Mouse (Mus musculus): ENCODE measurements around the gene Arnt2. TPM values are rescaled to one million over a fixed set of nuclear protein-coding genes. Genes with fewer than 3 reads are reported as not detected.

The Arnt2 gene
- polyA plus RNA-seq, 1 experiment from 2014 or later: 7.6 TPM

DNA sequence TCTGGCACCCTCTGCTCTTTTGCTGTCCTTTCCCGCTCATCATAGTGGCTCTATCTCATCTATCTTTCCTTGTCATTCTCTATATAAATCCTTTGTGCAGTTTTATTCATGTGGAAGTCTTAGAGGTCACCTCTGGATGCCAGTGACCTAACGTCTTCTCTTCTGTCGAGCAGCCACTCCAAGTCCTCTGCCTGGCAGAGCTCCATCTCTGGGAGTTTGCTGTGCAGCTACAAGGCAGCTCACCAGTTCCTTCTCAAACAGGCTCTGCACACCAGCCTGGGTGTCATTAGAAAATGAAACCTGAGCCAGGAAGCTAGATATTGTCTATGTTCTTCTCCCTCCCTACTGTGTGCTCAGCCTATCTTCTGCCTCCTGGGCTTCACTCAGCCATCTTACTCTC, 98.4 kb downstream of the Arnt2 start:
- Histone ChIP-seq H3K9me3 (ENCODE audit: control insufficient read depth, low read length) (no peaks in the 10 kb centered on the region), H3K4me3 (ENCODE audit: low read depth, low read length) (no peak overlapping the region), H3K4me1 (ENCODE audit: control insufficient read depth, insufficient read depth, low read length) (peaks cover 9% of the 10 kb centered on the region), H3K4me2 (ENCODE audit: low read depth, low read length) (no peak overlapping the region), H3K36me3 (ENCODE audit: control insufficient read depth, insufficient read depth, low read length) (0 out of 2 replicates have a peak, but pooled peaks cover 2% of the 10 kb centered on the region), H3K27ac (replicated peaks; ENCODE audit: low read depth, low read length) (no peak overlapping the region), H3K27me3 (replicated peaks; ENCODE audit: control insufficient read depth, insufficient read depth, low read length) (no peaks in the 10 kb centered on the region), H3K9ac (ENCODE audit: low read depth, low read length) (no peak overlapping the region)
- ATAC-seq (ENCODE audit: low read depth) (no peak), DNase-seq (ENCODE audit: low spot score) (no peak)
- 75% methylated on average over 3 of the region's 3 CpGs for WGBS

DNA sequence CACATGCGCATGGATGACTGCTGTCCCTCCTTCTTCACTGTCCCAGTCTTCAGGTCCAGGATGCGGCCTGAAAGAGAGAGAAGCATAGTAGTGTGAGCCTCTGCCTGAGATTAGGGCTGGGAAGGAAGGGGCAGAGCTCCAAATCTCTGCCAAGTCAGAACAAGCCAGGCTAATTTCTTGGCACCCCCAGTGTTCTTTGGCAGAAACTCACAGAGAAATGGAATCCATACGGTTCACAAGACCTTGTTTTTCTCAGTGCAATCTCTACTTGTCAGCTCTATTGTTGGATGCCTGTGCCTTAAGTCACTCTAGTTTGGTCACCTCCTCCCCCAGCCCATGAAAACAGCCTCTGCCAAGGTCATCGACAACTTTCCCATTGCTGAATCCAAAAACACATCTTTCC, 99.1 kb downstream of the Arnt2 start:
- H3K27me3 ChIP-seq (replicated peaks; ENCODE audit: control insufficient read depth, insufficient read depth, low read length): no peaks in the 10 kb centered on the region
- 66% methylated on average over 4 of the region's 4 CpGs for WGBS
- H3K4me1 ChIP-seq (ENCODE audit: control insufficient read depth, insufficient read depth, low read length): peaks cover 9% of the 10 kb centered on the region
- H3K9me3 ChIP-seq (ENCODE audit: control insufficient read depth, low read length): no peaks in the 10 kb centered on the region
- 0 out of 2 replicates have a peak, but pooled peaks cover 2% of the 10 kb centered on the region for H3K36me3 ChIP-seq (ENCODE audit: control insufficient read depth, insufficient read depth, low read length)
- no peak overlapping the region; the same call in 1 of the 2 replicates for H3K27ac ChIP-seq (replicated peaks; ENCODE audit: low read depth, low read length)
- ATAC-seq (ENCODE audit: low read depth): no peak
- no peak overlapping the region for H3K4me3 ChIP-seq (ENCODE audit: low read depth, low read length)
- no peak overlapping the region for H3K9ac ChIP-seq (ENCODE audit: low read depth, low read length)
- H3K4me2 ChIP-seq (ENCODE audit: low read depth, low read length): no peak overlapping the region
- DNase-seq (ENCODE audit: low spot score): peak; percentile 70

DNA sequence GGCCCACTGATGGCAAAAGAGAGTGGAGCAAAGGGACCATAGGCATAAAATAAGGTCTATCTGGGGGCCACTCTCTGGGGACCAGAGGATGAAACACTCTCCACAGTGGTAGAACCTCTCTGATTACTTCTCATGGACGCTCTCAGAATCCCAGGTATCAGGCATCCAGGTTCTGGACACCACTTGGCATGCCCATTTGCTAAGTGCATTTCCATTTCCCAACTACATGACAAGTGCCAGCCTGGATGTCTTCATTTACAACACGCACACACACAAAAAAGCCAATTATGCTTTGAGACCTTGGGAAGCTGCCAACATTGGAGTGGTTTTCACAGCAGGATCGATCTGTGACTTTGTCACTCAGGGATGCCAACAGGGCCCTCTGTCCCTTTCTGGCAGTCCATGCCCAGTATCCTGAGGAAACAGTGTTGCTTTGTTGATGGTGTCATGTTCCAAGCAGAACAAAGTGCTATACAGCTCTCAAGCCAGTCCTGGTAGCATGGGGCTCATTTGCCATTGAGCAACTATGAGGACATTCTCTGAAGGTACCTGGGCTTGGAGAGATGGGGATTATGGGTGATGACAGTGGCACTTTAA, 102.5 kb downstream of the Arnt2 start:
- no peaks in the 10 kb centered on the region for H3K9me3 ChIP-seq (ENCODE audit: control insufficient read depth, low read length)
- no peaks in the 10 kb centered on the region for H3K27me3 ChIP-seq (replicated peaks; ENCODE audit: control insufficient read depth, insufficient read depth, low read length)
- no peak overlapping the region for H3K4me2 ChIP-seq (ENCODE audit: low read depth, low read length)
- H3K4me1 ChIP-seq (ENCODE audit: control insufficient read depth, insufficient read depth, low read length): peaks cover 9% of the 10 kb centered on the region
- 0 out of 2 replicates have a peak, but pooled peaks cover 2% of the 10 kb centered on the region for H3K36me3 ChIP-seq (ENCODE audit: control insufficient read depth, insufficient read depth, low read length)
- no peak overlapping the region for H3K9ac ChIP-seq (ENCODE audit: low read depth, low read length)
- WGBS: 87% methylated on average over 3 of the region's 3 CpGs
- no peak for DNase-seq (ENCODE audit: low spot score)
- ATAC-seq (ENCODE audit: low read depth): no peak
- no peak overlapping the region for H3K4me3 ChIP-seq (ENCODE audit: low read depth, low read length)
- H3K27ac ChIP-seq (replicated peaks; ENCODE audit: low read depth, low read length): no peak overlapping the region

DNA sequence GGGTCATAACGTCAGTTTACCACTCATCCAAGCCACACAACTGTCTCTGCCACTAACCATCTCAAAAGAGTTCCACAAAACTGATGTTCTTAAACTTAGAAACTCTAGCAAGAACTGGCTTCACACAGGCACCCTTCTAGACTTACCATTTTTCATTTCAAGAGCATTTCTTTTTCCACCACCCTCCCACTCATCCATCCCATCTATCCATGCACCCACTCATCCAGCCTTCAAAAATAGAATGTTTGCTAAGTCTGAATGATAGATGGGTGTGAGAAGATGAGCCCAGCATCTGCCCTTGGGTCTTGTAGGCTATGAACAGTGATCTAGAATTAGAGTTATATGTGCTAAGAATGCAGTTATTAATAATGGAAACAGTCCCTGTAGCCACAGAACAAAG, 109.7 kb downstream of the Arnt2 start:
- 92% methylated on average over 1 of the region's 1 CpGs for WGBS
- H3K4me2 ChIP-seq (ENCODE audit: low read depth, low read length): no peak overlapping the region
- no peaks in the 10 kb centered on the region for H3K4me1 ChIP-seq (ENCODE audit: control insufficient read depth, insufficient read depth, low read length)
- H3K27ac ChIP-seq (replicated peaks; ENCODE audit: low read depth, low read length): no peak overlapping the region
- no peak for ATAC-seq (ENCODE audit: low read depth)
- H3K9me3 ChIP-seq (ENCODE audit: control insufficient read depth, low read length): no peaks in the 10 kb centered on the region
- DNase-seq (ENCODE audit: low spot score): no peak
- H3K27me3 ChIP-seq (replicated peaks; ENCODE audit: control insufficient read depth, insufficient read depth, low read length): no peaks in the 10 kb centered on the region
- H3K4me3 ChIP-seq (ENCODE audit: low read depth, low read length): no peak overlapping the region
- H3K36me3 ChIP-seq (ENCODE audit: control insufficient read depth, insufficient read depth, low read length): no peaks in the 10 kb centered on the region
- no peak overlapping the region for H3K9ac ChIP-seq (ENCODE audit: low read depth, low read length)

DNA sequence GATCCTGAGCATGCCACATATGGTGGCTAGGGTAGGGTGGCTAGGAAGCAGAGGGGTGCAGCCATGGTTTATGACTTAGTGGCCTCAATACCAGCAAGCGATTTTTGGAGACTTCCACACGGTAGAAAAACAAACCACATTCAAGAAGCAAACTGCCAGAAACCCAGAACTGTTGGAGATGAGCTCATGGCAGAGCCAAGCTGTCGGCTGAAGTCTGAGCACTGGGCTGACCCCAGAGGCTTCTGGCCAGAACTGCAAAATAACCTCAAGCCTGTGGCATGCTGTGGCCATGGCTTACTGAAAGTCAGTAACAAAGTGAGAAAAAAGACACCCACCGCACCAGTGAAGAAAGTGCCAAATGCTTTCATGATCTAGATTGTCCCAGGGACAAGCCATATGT, 110.4 kb downstream of the Arnt2 start:
- WGBS: 85% methylated on average over 4 of the region's 4 CpGs
- H3K27me3 ChIP-seq (replicated peaks; ENCODE audit: control insufficient read depth, insufficient read depth, low read length): no peaks in the 10 kb centered on the region
- H3K4me2 ChIP-seq (ENCODE audit: low read depth, low read length): no peak overlapping the region

DNA sequence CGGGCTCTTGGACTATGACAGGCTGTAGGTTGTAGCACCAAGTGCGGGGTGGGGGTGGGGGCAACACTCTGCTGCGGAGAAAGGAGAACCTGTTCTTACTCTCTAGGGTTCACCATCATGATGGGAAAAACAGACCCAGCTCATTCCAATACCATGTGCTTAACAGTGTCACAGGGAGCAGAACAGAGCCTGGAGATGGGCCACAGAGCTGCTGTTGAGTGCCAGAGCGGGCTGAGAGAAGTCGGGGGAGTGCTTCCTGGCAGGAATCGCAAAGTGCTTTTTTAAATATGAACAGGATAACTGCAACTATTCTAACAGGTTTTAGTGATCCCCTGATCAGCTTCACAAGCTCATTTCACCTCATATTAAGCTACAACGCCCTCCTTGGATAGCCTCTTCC, 116.9 kb downstream of the Arnt2 start:
- H3K4me3 ChIP-seq (ENCODE audit: low read depth, low read length): no peak overlapping the region
- H3K4me2 ChIP-seq (ENCODE audit: low read depth, low read length): no peak overlapping the region
- peaks cover 5% of the 10 kb centered on the region; the same call in 1 of the 2 replicates for H3K4me1 ChIP-seq (ENCODE audit: control insufficient read depth, insufficient read depth, low read length)
- H3K27ac ChIP-seq (replicated peaks; ENCODE audit: low read depth, low read length): peak overlapping the region; percentile 50; the same call in 1 of the 2 replicates
- WGBS: 73% methylated on average over 7 of the region's 7 CpGs
- ATAC-seq (ENCODE audit: low read depth): no peak; the same call in 1 of the 2 replicates
- DNase-seq (ENCODE audit: low spot score): no peak
- H3K9me3 ChIP-seq (ENCODE audit: control insufficient read depth, low read length): no peaks in the 10 kb centered on the region
- peaks cover 10% of the 10 kb centered on the region; the same call in 1 of the 2 replicates for H3K36me3 ChIP-seq (ENCODE audit: control insufficient read depth, insufficient read depth, low read length)
- H3K27me3 ChIP-seq (replicated peaks; ENCODE audit: control insufficient read depth, insufficient read depth, low read length): no peaks in the 10 kb centered on the region
- H3K9ac ChIP-seq (ENCODE audit: low read depth, low read length): no peak overlapping the region

More for the DNA sequence above, 110.4 kb downstream of the Arnt2 start:
- H3K9ac ChIP-seq (ENCODE audit: low read depth, low read length): no peak overlapping the region
- DNase-seq (ENCODE audit: low spot score) (no peak), ATAC-seq (ENCODE audit: low read depth) (no peak)
- H3K4me3 ChIP-seq (ENCODE audit: low read depth, low read length): no peak overlapping the region
- H3K36me3 ChIP-seq (ENCODE audit: control insufficient read depth, insufficient read depth, low read length): no peaks in the 10 kb centered on the region
- H3K4me1 ChIP-seq (ENCODE audit: control insufficient read depth, insufficient read depth, low read length): no peaks in the 10 kb centered on the region
- no peak overlapping the region for H3K27ac ChIP-seq (replicated peaks; ENCODE audit: low read depth, low read length)
- H3K9me3 ChIP-seq (ENCODE audit: control insufficient read depth, low read length): no peaks in the 10 kb centered on the region

DNA sequence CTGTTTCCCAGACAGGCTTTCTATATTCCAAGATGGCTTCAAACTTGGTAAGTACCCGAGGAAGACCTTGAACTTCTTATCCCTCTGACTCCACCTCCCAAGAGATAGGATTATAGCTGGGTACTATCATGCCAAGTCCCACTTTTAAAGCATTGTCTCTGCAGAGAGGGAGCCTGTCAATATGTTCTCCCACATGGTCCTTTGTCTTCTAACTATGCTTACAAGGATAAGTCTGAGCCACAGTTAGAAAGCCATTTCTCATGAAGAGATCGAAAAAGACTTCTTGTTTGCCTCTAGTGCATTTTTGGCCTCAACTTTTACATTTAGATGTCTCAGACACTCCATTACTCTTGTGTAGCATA, 122.8 kb downstream of the Arnt2 start:
- no peaks in the 10 kb centered on the region for H3K4me1 ChIP-seq (ENCODE audit: control insufficient read depth, insufficient read depth, low read length)
- H3K4me3 ChIP-seq (ENCODE audit: low read depth, low read length): no peak overlapping the region
- no peaks in the 10 kb centered on the region for H3K9me3 ChIP-seq (ENCODE audit: control insufficient read depth, low read length)
- H3K36me3 ChIP-seq (ENCODE audit: control insufficient read depth, insufficient read depth, low read length): peaks cover 13% of the 10 kb centered on the region; the same call in 1 of the 2 replicates
- no peak overlapping the region for H3K4me2 ChIP-seq (ENCODE audit: low read depth, low read length)
- no peak overlapping the region for H3K27ac ChIP-seq (replicated peaks; ENCODE audit: low read depth, low read length)
- no peak overlapping the region for H3K9ac ChIP-seq (ENCODE audit: low read depth, low read length)
- 74% methylated on average over 2 of the region's 2 CpGs for WGBS
- ATAC-seq (ENCODE audit: low read depth) (no peak), DNase-seq (ENCODE audit: low spot score) (no peak)
- H3K27me3 ChIP-seq (replicated peaks; ENCODE audit: control insufficient read depth, insufficient read depth, low read length): no peaks in the 10 kb centered on the region

DNA sequence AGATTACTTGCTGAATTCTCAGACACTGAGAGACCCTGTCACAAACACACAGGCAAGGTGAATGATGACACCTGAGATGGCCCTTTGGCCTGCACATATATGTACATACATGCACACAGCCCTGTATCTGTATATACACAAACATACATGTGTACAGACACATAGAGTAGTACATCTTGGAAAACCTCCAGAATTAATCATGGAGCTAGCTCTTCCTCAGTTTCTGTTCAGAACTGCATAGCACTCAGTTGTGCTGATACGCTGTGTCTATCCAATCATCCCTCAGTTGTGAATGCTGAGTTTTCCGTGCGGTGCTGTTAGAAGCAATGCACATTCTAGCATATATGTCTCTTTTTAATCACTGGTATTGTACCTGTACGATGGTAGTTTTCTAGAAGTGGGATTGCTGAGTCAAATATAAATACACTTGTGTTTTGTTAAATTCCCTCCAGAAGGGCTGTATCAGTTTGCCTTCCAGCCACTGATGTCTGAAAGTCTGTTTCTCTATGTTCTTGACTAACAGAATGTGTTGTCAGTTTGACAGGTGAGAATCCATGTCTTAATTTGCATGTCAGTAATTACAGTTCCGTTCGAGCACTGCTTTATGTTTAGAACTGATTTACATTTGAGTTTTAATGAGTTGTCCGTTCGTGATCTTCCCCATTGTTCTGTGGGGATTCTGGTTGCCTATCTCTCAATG, 123.3 kb downstream of the Arnt2 start:
- no peak overlapping the region for H3K9ac ChIP-seq (ENCODE audit: low read depth, low read length)
- no peak for DNase-seq (ENCODE audit: low spot score)
- ATAC-seq (ENCODE audit: low read depth): no peak
- no peak overlapping the region for H3K4me3 ChIP-seq (ENCODE audit: low read depth, low read length)
- H3K27ac ChIP-seq (replicated peaks; ENCODE audit: low read depth, low read length): no peak overlapping the region
- H3K4me2 ChIP-seq (ENCODE audit: low read depth, low read length): no peak overlapping the region
- peaks cover 13% of the 10 kb centered on the region; the same call in 1 of the 2 replicates for H3K36me3 ChIP-seq (ENCODE audit: control insufficient read depth, insufficient read depth, low read length)
- 87% methylated on average over 8 of the region's 8 CpGs for WGBS
- H3K27me3 ChIP-seq (replicated peaks; ENCODE audit: control insufficient read depth, insufficient read depth, low read length): no peaks in the 10 kb centered on the region
- H3K9me3 ChIP-seq (ENCODE audit: control insufficient read depth, low read length): no peaks in the 10 kb centered on the region
- H3K4me1 ChIP-seq (ENCODE audit: control insufficient read depth, insufficient read depth, low read length): no peaks in the 10 kb centered on the region

DNA sequence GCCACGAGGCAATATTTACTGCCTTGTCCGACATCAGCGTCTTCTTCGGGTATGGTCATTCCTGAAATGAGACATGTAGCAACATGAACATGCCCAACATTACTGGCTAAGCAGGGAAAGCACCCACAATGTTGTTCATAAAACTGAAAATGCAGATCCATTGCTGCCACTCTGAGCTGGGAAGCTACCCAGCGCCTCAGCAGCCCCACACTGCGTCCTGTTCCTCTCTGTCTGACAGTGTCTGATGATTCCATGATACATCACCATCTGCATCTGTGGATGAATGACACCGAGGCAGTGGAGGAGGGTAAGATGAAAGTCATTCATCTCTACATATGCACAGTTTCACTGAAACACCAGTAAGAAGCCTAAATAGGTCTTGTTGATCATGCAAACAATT, 124.2 kb downstream of the Arnt2 start:
- Histone ChIP-seq H3K4me3 (ENCODE audit: low read depth, low read length) (no peak overlapping the region), H3K9ac (ENCODE audit: low read depth, low read length) (no peak overlapping the region), H3K4me1 (ENCODE audit: control insufficient read depth, insufficient read depth, low read length) (no peaks in the 10 kb centered on the region), H3K27me3 (replicated peaks; ENCODE audit: control insufficient read depth, insufficient read depth, low read length) (no peaks in the 10 kb centered on the region), H3K9me3 (ENCODE audit: control insufficient read depth, low read length) (no peaks in the 10 kb centered on the region), H3K27ac (replicated peaks; ENCODE audit: low read depth, low read length) (no peak overlapping the region), H3K4me2 (ENCODE audit: low read depth, low read length) (no peak overlapping the region), H3K36me3 (ENCODE audit: control insufficient read depth, insufficient read depth, low read length) (peaks cover 15% of the 10 kb centered on the region)
- DNase-seq (ENCODE audit: low spot score) (no peak), ATAC-seq (ENCODE audit: low read depth) (no peak)
- WGBS: 84% methylated on average over 7 of the region's 7 CpGs

All from embryonic facial prominence, embryonic 14.5 days (tissue).